Mouse (Mus musculus) ES-E14 (cell line): ENCODE data around the gene Eogt.

Experiments
- CHD2 ChIP-seq: IDR thresholded peaks from 2 replicates; pipeline ENCODE4 v1.6.1; 2014; ENCODE audit warnings: mild to moderate bottlenecking, low read depth, low read length, inconsistent platforms
- HCFC1 ChIP-seq: IDR thresholded peaks from 2 replicates; pipeline ENCODE4 v1.6.1; 2012; ENCODE audit warnings: low read length, inconsistent platforms, borderline replicate concordance; ENCODE audit not compliant: insufficient read depth
- MAFK ChIP-seq: IDR thresholded peaks from 2 replicates; pipeline ENCODE4 v1.6.1; 2014; ENCODE audit warnings: mild to moderate bottlenecking, low read depth, low read length, inconsistent platforms; ENCODE audit not compliant: insufficient read depth
- ZC3H11A ChIP-seq: IDR thresholded peaks from 2 replicates; pipeline ENCODE4 v1.6.1; 2012; ENCODE audit warnings: low read depth, mild to moderate bottlenecking, inconsistent platforms, low read length, borderline replicate concordance
- ZNF384 ChIP-seq: IDR thresholded peaks from 2 replicates; pipeline ENCODE4 v1.6.1; 2012; ENCODE audit warnings: low read depth, low read length, inconsistent platforms

GRCm38 (mm10) chr6:97132707-97133303 lies 16.2 kb downstream of the Eogt start:
- TF ChIP-seq HCFC1 = no peak
- no peak for TF ChIP-seq CHD2
- TF ChIP-seq ZC3H11A = no peak
- no peak for TF ChIP-seq ZNF384
- no peak for TF ChIP-seq MAFK
